Mouse (Mus musculus) liver, postnatal 0 days (tissue): Measurements from ENCODE around the gene Tmem51.

Source experiments
- CTCF ChIP-seq: sonication (generic); IDR thresholded peaks from 2 replicates; pipeline ENCODE4 v1.5.1; 2016; ENCODE audit warnings: antibody characterized with exemption, low read depth
- EP300 ChIP-seq: IDR thresholded peaks from 2 replicates; pipeline ENCODE4 v1.6.1; 2016; ENCODE audit warnings: antibody characterized with exemption, low read depth, mild to moderate bottlenecking

GRCm38 (mm10) chr4:142080901-142081630, 3.0 kb downstream of the Tmem51 start:
- TF ChIP-seq CTCF (no peak), EP300 (no peak)
